Mouse (Mus musculus) urinary bladder, postnatal 36 days (tissue): ENCODE data around the gene Inpp5k.
"Not testable (repeated sequence)": the region's sequence is repeated elsewhere in the genome, so short reads cannot be mapped to it uniquely, and the experiment has no call there.

Source experiments
- DNase-seq, 2 experiments: peaks; one replicate each; pipeline ENCODE4 v3.0.0; 2022; ENCODE audit warnings: low spot score in 2 of 2, mixed read lengths in 1 of 2

Inpp5k gene

GRCm38 (mm10) chr11:75677881-75678746, 47.3 kb downstream of the Inpp5k start:
- no peak for DNase-seq

GRCm38 (mm10) chr11:75678747-75679438, 48.1 kb downstream of the Inpp5k start, which contains the start of gene Crk:
Crk (plus strand) TSS chr11:75679259.
- DNase-seq: peak; percentile 97 to 98

GRCm38 (mm10) chr11:75679439-75680171, 48.8 kb downstream of the Inpp5k start:
- DNase-seq: peak; percentile 60 to 61

- DNase-seq: no peak
Observed at GRCm38 (mm10) chr11:75684462-75684861, 53.7 kb downstream of the Inpp5k start.

- DNase-seq: no peak
Observed at GRCm38 (mm10) chr11:75684956-75685355, 54.2 kb downstream of the Inpp5k start.

GRCm38 (mm10) chr11:75687343-75687993, 56.7 kb downstream of the Inpp5k start:
- no peak for DNase-seq

- no peak for DNase-seq
Observed at GRCm38 (mm10) chr11:75688132-75688531, 57.3 kb downstream of the Inpp5k start.

- DNase-seq: no peak
Observed at GRCm38 (mm10) chr11:75689977-75690376, 59.2 kb downstream of the Inpp5k start.

- DNase-seq: no peak
Observed at GRCm38 (mm10) chr11:75691047-75691446, 60.3 kb downstream of the Inpp5k start.

- no peak for DNase-seq
Observed at GRCm38 (mm10) chr11:75693570-75693969, 62.8 kb downstream of the Inpp5k start.

- DNase-seq: not testable (repeated sequence)
Observed at GRCm38 (mm10) chr11:75697464-75697863, 66.7 kb downstream of the Inpp5k start.
